Mouse (Mus musculus) bone marrow macrophage, adult 2 months (primary cell): ENCODE measurements around the gene Arhgef16.

Experiments
- CTCF ChIP-seq: IDR thresholded peaks from 2 replicates; pipeline ENCODE4 v1.5.1; 2012; ENCODE audit warnings: low read depth, mild to moderate bottlenecking, low read length, moderate library complexity
- POLR2A ChIP-seq: IDR thresholded peaks from 2 replicates; pipeline ENCODE4 v1.6.1; 2012; ENCODE audit warnings: mild to moderate bottlenecking, low read depth, low read length, borderline replicate concordance

GRCm38 (mm10) chr4:154297761-154298160, 3.7 kb downstream of the Arhgef16 start:
- no peak for TF ChIP-seq POLR2A
- no peak for TF ChIP-seq CTCF
